Mouse (Mus musculus) frontal cortex, postnatal 10 days (tissue): ENCODE measurements around the gene Mpi.

Source experiments
- DNase-seq, 2 experiments: peaks; one replicate each; pipeline ENCODE4 v3.0.0; 2022; ENCODE audit warnings: low spot score in 2 of 2, mixed read lengths in 1 of 2

Mpi gene

GRCm38 (mm10) chr9:57552139-57552887 lies at the start of gene Mpi:
Gene Mpi (minus strand): TSS chr9:57552763.
- peak in 1 of 2 experiments; percentile 74 for DNase-seq

- DNase-seq = no peak
Observed at GRCm38 (mm10) chr9:57602098-57602497, 49.5 kb upstream of the Mpi start.

GRCm38 (mm10) chr9:57601353-57601706 lies 48.8 kb upstream of the Mpi start:
- DNase-seq = no peak

GRCm38 (mm10) chr9:57600620-57601352 lies 48.2 kb upstream of the Mpi start:
- DNase-seq = no peak

GRCm38 (mm10) chr9:57598851-57599563 lies 46.4 kb upstream of the Mpi start:
- DNase-seq = no peak

- no peak for DNase-seq
Observed at GRCm38 (mm10) chr9:57597929-57598382, 45.4 kb upstream of the Mpi start.

- no peak for DNase-seq
Observed at GRCm38 (mm10) chr9:57597265-57597664, 44.7 kb upstream of the Mpi start.

- no peak for DNase-seq
Observed at GRCm38 (mm10) chr9:57594174-57594509, 41.6 kb upstream of the Mpi start.

GRCm38 (mm10) chr9:57593454-57594173 lies 41.1 kb upstream of the Mpi start:
- DNase-seq = no peak

- DNase-seq = no peak
Observed at GRCm38 (mm10) chr9:57590726-57591125, 38.2 kb upstream of the Mpi start.

GRCm38 (mm10) chr9:57589224-57590126 lies 36.9 kb upstream of the Mpi start, which contains the start of gene Ulk3:
Gene Ulk3 (plus strand): TSS chr9:57589452.
- peak; percentile 62 to 74 for DNase-seq

GRCm38 (mm10) chr9:57584991-57585390 lies 32.4 kb upstream of the Mpi start:
- DNase-seq = no peak

- no peak for DNase-seq
Observed at GRCm38 (mm10) chr9:57577144-57577849, 24.7 kb upstream of the Mpi start.

- DNase-seq = no peak
Observed at GRCm38 (mm10) chr9:57575577-57575976, 23.0 kb upstream of the Mpi start.

GRCm38 (mm10) chr9:57574397-57574796 lies 21.8 kb upstream of the Mpi start:
- no peak for DNase-seq

GRCm38 (mm10) chr9:57568500-57568899 lies 15.9 kb upstream of the Mpi start:
- DNase-seq = no peak

GRCm38 (mm10) chr9:57566846-57567245 lies 14.3 kb upstream of the Mpi start:
- no peak for DNase-seq

- DNase-seq = peak; percentile 67 to 84
Observed at GRCm38 (mm10) chr9:57565741-57566221, 13.2 kb upstream of the Mpi start.

- DNase-seq = no peak
Observed at GRCm38 (mm10) chr9:57564609-57565008, 12.0 kb upstream of the Mpi start.

GRCm38 (mm10) chr9:57562896-57563372 lies 10.4 kb upstream of the Mpi start:
- DNase-seq = no peak
